Mouse (Mus musculus) adrenal gland, postnatal 25 days (tissue): ENCODE measurements around the gene Cdt1. TPM values are rescaled to one million over a fixed set of nuclear protein-coding genes. Genes with fewer than 3 reads are reported as not detected.

Experiments
- DNase-seq: peaks from one replicate; pipeline ENCODE4 v3.0.0; 2021; ENCODE audit warnings: mixed read lengths
- microRNA-seq, 2 experiments: library from miRNA; unstranded; fragments of <30 nt; microRNA quantifications; one replicate each; pipeline ENCODE4 v1.2.0; 2021
- total RNA-seq: library from RNA; stranded (reverse); gene quantifications from 2 replicates; pipeline ENCODE4 v1.2.3, GENCODE M21; 2021

The Cdt1 gene
- total RNA-seq, 1 experiment from 2014 or later = 12.5 TPM

- DNase-seq = no peak
Measured at GRCm38 (mm10) chr8:122616181-122616905, 48.5 kb downstream of the Cdt1 start.

DNA sequence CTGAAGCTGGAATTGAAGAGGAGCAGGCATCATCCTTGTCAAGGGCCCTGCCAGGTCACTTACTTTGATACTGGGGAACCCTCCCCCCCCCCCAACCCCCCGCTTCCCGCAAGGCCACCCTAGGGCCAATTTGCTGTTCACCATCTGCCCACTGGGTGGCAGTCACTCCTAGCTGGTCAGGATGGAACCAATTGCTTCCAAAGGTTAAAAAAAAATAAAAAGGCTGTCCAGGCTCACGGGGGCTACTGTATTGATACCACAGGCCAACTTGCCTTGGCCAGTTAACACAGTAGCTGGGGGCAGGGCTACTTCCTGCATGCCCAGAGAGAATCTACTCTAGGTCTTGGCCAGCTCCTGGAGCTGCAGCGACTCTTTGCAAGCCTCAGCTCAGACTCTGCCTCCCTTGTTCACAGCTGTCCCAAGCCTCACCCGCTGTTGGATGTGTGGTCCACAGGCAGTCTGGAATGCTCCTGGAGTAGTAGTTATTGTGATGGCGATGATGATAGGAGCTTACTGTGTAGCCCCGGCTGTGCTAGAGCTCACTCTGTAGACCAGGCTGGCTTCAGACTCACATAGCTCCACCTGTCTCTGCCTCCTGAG lies 50.2 kb downstream of the Cdt1 start:
- peak; percentile 82 for DNase-seq

DNA sequence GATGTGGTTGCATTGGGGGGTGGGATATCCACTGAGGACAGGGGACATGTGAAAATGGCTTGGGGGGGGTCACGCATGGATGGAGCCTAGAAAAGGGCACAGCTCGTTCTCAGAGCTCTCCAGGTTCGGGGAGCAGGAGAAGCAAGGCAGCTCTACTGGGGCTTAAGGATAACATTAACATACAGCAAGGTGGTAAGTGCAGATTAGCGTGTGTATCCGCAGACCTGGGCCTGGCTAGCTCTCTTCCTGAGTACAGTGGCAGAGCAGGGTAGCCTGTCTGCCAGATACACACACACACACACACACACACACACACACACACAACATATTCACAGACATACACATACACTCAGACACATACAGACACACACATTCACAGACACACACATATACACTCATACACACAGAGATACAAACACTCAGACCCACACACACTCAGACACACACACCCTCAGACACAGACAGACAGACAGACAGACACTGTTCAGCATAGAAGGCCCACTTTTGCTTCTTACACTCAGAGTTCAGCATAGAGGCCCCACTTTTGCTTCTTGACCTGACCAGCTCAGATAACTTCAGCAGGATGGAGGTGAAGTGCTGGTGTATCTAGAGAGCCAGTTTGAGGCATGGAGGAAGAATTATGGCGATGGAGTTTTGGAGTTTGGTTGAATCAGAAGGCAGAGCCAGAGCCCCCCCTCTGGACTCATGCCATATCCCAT lies 51.0 kb downstream of the Cdt1 start:
- DNase-seq = no peak

- no peak for DNase-seq
Measured at GRCm38 (mm10) chr8:122620446-122620845, 52.6 kb downstream of the Cdt1 start.

DNA sequence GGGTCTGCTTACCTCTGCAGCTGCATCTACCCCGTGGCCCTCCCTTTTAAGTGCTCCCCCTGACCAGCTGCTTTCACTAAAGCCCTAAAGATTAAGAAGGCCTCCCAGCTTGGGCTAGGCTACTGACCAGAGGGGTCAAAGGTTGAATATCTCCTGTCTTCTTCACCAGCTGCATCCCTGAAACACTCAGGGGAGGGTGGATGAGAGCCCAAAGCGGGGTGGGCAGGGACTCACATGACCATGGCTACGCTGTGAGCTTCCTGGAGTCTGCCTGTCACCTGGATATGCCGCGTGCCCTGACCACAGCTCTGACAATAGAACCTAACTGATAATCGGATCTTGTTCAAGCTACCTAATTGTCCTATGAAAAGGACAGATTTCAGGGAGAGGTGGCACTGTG lies 54.9 kb downstream of the Cdt1 start, which contains the start of gene Pabpn1l:
Gene Pabpn1l (minus strand): TSS at position 13 of the 400 bp plus-strand sequence.
- DNase-seq = no peak

Small RNA genes within 50 kb of the gene (microRNA-seq; reads per million reads assigned to microRNA genes)
- 0 reads per million in 2 experiments for gene Mir6396

Other genes with a start within 250 kb of the Cdt1 start
- not detected in 2 replicates for gene Trhr2, start 207.3 kb upstream of the Cdt1 start, total RNA-seq
- 49.8 and 52.2 TPM in 2 replicates for gene Zc3h18, start 191.4 kb upstream of the Cdt1 start, total RNA-seq
- gene Il17c, start 146.0 kb upstream of the Cdt1 start, total RNA-seq = not detected in 2 replicates
- 25.4 and 27.0 TPM in 2 replicates for gene Cyba, start 135.1 kb upstream of the Cdt1 start, total RNA-seq
- 53.6 and 78.3 TPM in 2 replicates for gene Mvd, start 124.6 kb upstream of the Cdt1 start, total RNA-seq
- gene Snai3, start 107.3 kb upstream of the Cdt1 start, total RNA-seq = not detected in 2 replicates
- gene Rnf166, start 92.0 kb upstream of the Cdt1 start, total RNA-seq = 65.3 and 66.5 TPM in 2 replicates
- 20.6 and 24.7 TPM in 2 replicates for gene Ctu2, start 91.9 kb upstream of the Cdt1 start, total RNA-seq
- gene Piezo1, start 16.7 kb upstream of the Cdt1 start, total RNA-seq = 18.3 and 20.1 TPM in 2 replicates
- 50.6 and 66.4 TPM in 2 replicates for gene Aprt, start 8.9 kb downstream of the Cdt1 start, total RNA-seq
- gene Galns, start 43.4 kb downstream of the Cdt1 start, total RNA-seq = 6.2 and 7.3 TPM in 2 replicates
- gene Trappc2l, start 43.6 kb downstream of the Cdt1 start, total RNA-seq = 57.9 and 63.3 TPM in 2 replicates
- not detected in 2 replicates for gene Pabpn1l, start 54.7 kb downstream of the Cdt1 start, total RNA-seq
- gene Cbfa2t3, start 131.1 kb downstream of the Cdt1 start, total RNA-seq = 12.2 and 14.1 TPM in 2 replicates
- gene Acsf3, start 207.5 kb downstream of the Cdt1 start, total RNA-seq = 36.6 and 40.9 TPM in 2 replicates